Mouse (Mus musculus) ES-Bruce4 (cell line): ENCODE data around the gene Tcp10a.

Experiments
- CTCF ChIP-seq: IDR thresholded peaks from one replicate; pipeline ENCODE4 v1.8.1; 2011; ENCODE audit warnings: low read depth, low read length
- EP300 ChIP-seq: IDR thresholded peaks from 2 replicates; pipeline ENCODE4 v1.6.1; 2011; ENCODE audit warnings: low read depth, low read length; ENCODE audit not compliant: insufficient read depth
- POLR2A ChIP-seq: IDR thresholded peaks from one replicate; pipeline ENCODE4 v1.8.1; 2011; ENCODE audit warnings: low read length; ENCODE audit not compliant: insufficient read depth

- TF ChIP-seq CTCF = no peak
- no peak for TF ChIP-seq EP300
- no peak for TF ChIP-seq POLR2A
Measured at GRCm38 (mm10) chr17:7292012-7292684, 32.3 kb upstream of the Tcp10a start.
